Mouse (Mus musculus) stomach, postnatal 0 days (tissue): ENCODE data around the gene Zfp697. TPM values are rescaled to one million over a fixed set of nuclear protein-coding genes. Genes with fewer than 3 reads are reported as not detected.
"Not testable (repeated sequence)": the region's sequence is repeated elsewhere in the genome, so short reads cannot be mapped to it uniquely, and the experiment has no call there.

Experiments
- ATAC-seq: fragments of 200-750 bp; cut with Nextera tagmentation; 2 replicates; pipeline ENCODE4 v1.8.0; 2017; ENCODE audit not compliant: low FRiP score, low TSS enrichment
- DNase-seq: peaks from one replicate; pipeline ENCODE4 v3.0.0-alpha.2; 2016; ENCODE audit warnings: low spot score
- H3K27ac ChIP-seq: fragments of 300-500 bp; sonication (generic); replicated peaks from 2 replicates; pipeline ENCODE4 v1.5.1; 2014; ENCODE audit warnings: mild to moderate bottlenecking, control low read depth
- H3K27me3 ChIP-seq: fragments of 300-500 bp; sonication (generic); 2 replicates; pipeline ENCODE4 v1.6.1; 2014; ENCODE audit warnings: low read length; ENCODE audit not compliant: control insufficient read depth, insufficient read depth
- H3K36me3 ChIP-seq: fragments of 300-500 bp; sonication (generic); 2 replicates; pipeline ENCODE4 v1.6.1; 2014; ENCODE audit warnings: low read length, mixed read lengths; ENCODE audit not compliant: control insufficient read depth, insufficient read depth
- H3K4me1 ChIP-seq: fragments of 300-500 bp; sonication (generic); replicated peaks from 2 replicates; pipeline ENCODE4 v1.6.1; 2014; ENCODE audit warnings: antibody characterized with exemption; ENCODE audit not compliant: control insufficient read depth, insufficient read depth
- H3K4me2 ChIP-seq: fragments of 300-500 bp; sonication (generic); replicated peaks from 2 replicates; pipeline ENCODE4 v1.6.1; 2014; ENCODE audit warnings: low read depth, mild to moderate bottlenecking, control low read depth, moderate library complexity
- H3K4me3 ChIP-seq: fragments of 300-500 bp; sonication (generic); 2 replicates; pipeline ENCODE4 v1.5.1; 2014; ENCODE audit warnings: low read depth, low read length, control low read depth
- H3K9ac ChIP-seq: fragments of 300-500 bp; sonication (generic); 2 replicates; pipeline ENCODE4 v1.6.1; 2014; ENCODE audit warnings: mild to moderate bottlenecking, low read length, control low read depth, mixed read lengths
- H3K9me3 ChIP-seq: fragments of 300-500 bp; sonication (generic); 2 replicates; pipeline ENCODE4 v1.6.1; 2016; ENCODE audit warnings: low read length; ENCODE audit not compliant: control insufficient read depth
- whole genome bisulfite sequencing: fragments of 180-500 bp; shearing (Covaris S2); extraction: QIAGEN DNeasy Blood & Tissue Kit; methylation state at CpG from one replicate; pipeline ENCODE4 v1.1.7; 2014; 5-methylcytosine and 5-hydroxymethylcytosine counted together
- polyA plus RNA-seq: library from polyadenylated mRNA; unstranded; fragments of >200 nt; fragmentation: Nextera tagmentation; extraction: Ambion mirVana; gene quantifications from 2 replicates; pipeline ENCODE4 v1.2.1, GENCODE M21; 2015

The Zfp697 gene
- polyA plus RNA-seq, 1 experiment from 2014 or later, result 2.1 TPM

- not testable (repeated sequence) for H3K4me3 ChIP-seq, ATAC-seq, H3K27me3 ChIP-seq, H3K4me1 ChIP-seq, H3K27ac ChIP-seq, H3K36me3 ChIP-seq, DNase-seq, H3K9me3 ChIP-seq, H3K9ac ChIP-seq, H3K4me2 ChIP-seq
These were observed 142.7 kb downstream of the Zfp697 start for GRCm38 (mm10) chr3:98524978-98525377.

- not testable (repeated sequence) for H3K36me3 ChIP-seq, DNase-seq, H3K4me3 ChIP-seq, H3K27me3 ChIP-seq, H3K4me1 ChIP-seq, H3K9me3 ChIP-seq, H3K4me2 ChIP-seq, ATAC-seq, H3K9ac ChIP-seq, H3K27ac ChIP-seq
These were observed 165.4 kb downstream of the Zfp697 start for GRCm38 (mm10) chr3:98547641-98548040.

GRCm38 (mm10) chr3:98548495-98548894, 166.2 kb downstream of the Zfp697 start:
- WGBS, result 100% methylated on average over 1 of the region's 1 CpGs
- ATAC-seq, DNase-seq, H3K4me1 ChIP-seq, H3K27ac ChIP-seq, H3K9ac ChIP-seq, H3K9me3 ChIP-seq, H3K27me3 ChIP-seq, H3K36me3 ChIP-seq, H3K4me3 ChIP-seq, H3K4me2 ChIP-seq: not testable (repeated sequence)

- H3K36me3 ChIP-seq, H3K9me3 ChIP-seq, H3K4me3 ChIP-seq, H3K27me3 ChIP-seq, H3K27ac ChIP-seq, H3K4me2 ChIP-seq, H3K4me1 ChIP-seq, DNase-seq, ATAC-seq, H3K9ac ChIP-seq: not testable (repeated sequence)
- WGBS, result no CpG with 5 or more reads among the region's 2 CpGs
These were observed 168.0 kb downstream of the Zfp697 start for GRCm38 (mm10) chr3:98550215-98550614.

GRCm38 (mm10) chr3:98550832-98551231, 168.6 kb downstream of the Zfp697 start:
- not testable (repeated sequence) for H3K4me1 ChIP-seq, H3K9me3 ChIP-seq, DNase-seq, H3K9ac ChIP-seq, H3K27ac ChIP-seq, ATAC-seq, H3K4me3 ChIP-seq, H3K4me2 ChIP-seq, H3K27me3 ChIP-seq, H3K36me3 ChIP-seq
- WGBS, result no CpG with 5 or more reads among the region's 1 CpGs

- not testable (repeated sequence) for H3K27me3 ChIP-seq, H3K4me1 ChIP-seq, H3K9ac ChIP-seq, H3K4me3 ChIP-seq, DNase-seq, H3K27ac ChIP-seq, H3K4me2 ChIP-seq, H3K36me3 ChIP-seq, ATAC-seq, H3K9me3 ChIP-seq
- no CpG with 5 or more reads among the region's 5 CpGs for WGBS
These were observed 178.4 kb downstream of the Zfp697 start for GRCm38 (mm10) chr3:98560711-98561110.

GRCm38 (mm10) chr3:98563831-98564230, 181.6 kb downstream of the Zfp697 start:
- H3K4me3 ChIP-seq, H3K27me3 ChIP-seq, H3K4me1 ChIP-seq, DNase-seq, ATAC-seq, H3K36me3 ChIP-seq, H3K9ac ChIP-seq, H3K27ac ChIP-seq, H3K9me3 ChIP-seq, H3K4me2 ChIP-seq: not testable (repeated sequence)
- WGBS, result no CpG with 5 or more reads among the region's 2 CpGs

GRCm38 (mm10) chr3:98564894-98565293, 182.6 kb downstream of the Zfp697 start:
- H3K4me3 ChIP-seq, DNase-seq, H3K4me2 ChIP-seq, H3K4me1 ChIP-seq, ATAC-seq, H3K36me3 ChIP-seq, H3K27me3 ChIP-seq, H3K27ac ChIP-seq, H3K9me3 ChIP-seq, H3K9ac ChIP-seq: not testable (repeated sequence)
- no CpG with 5 or more reads among the region's 3 CpGs for WGBS

- not testable (repeated sequence) for H3K27me3 ChIP-seq, H3K9ac ChIP-seq, H3K4me1 ChIP-seq, DNase-seq, H3K4me2 ChIP-seq, H3K9me3 ChIP-seq, H3K4me3 ChIP-seq, H3K36me3 ChIP-seq, H3K27ac ChIP-seq, ATAC-seq
- 75% methylated on average over 2 of the region's 2 CpGs for WGBS
These were observed 185.5 kb downstream of the Zfp697 start for GRCm38 (mm10) chr3:98567717-98568116.
